Mouse (Mus musculus) limb, embryonic 13.5 days (tissue): ENCODE measurements around the gene Vars. TPM values are rescaled to one million over a fixed set of nuclear protein-coding genes. Genes with fewer than 3 reads are reported as not detected.
A peak's percentile ranks its signal among the peaks of the same experiment; 100 is the strongest.

Source experiments
- ATAC-seq: fragments of 200-750 bp; cut with Nextera tagmentation; 2 replicates; pipeline ENCODE4 v1.8.0; 2017; ENCODE audit warnings: low read depth, moderate number of reproducible peaks, moderate TSS enrichment; ENCODE audit not compliant: low FRiP score
- H3K27ac ChIP-seq: fragments of 300-500 bp; sonication (generic); 2 replicates; pipeline ENCODE4 v1.5.1; 2015; ENCODE audit warnings: inconsistent platforms, mild to moderate bottlenecking, moderate library complexity
- H3K27me3 ChIP-seq: fragments of 300-500 bp; sonication (generic); 2 replicates; pipeline ENCODE4 v1.6.1; 2015; ENCODE audit warnings: mild to moderate bottlenecking, inconsistent platforms
- H3K36me3 ChIP-seq: fragments of 300-500 bp; sonication (generic); 2 replicates; pipeline ENCODE4 v1.6.1; 2015; ENCODE audit warnings: inconsistent platforms, mild to moderate bottlenecking, moderate library complexity
- H3K4me1 ChIP-seq: fragments of 300-500 bp; sonication (generic); 2 replicates; pipeline ENCODE4 v1.6.1; 2015; ENCODE audit warnings: inconsistent platforms
- H3K4me2 ChIP-seq: fragments of 300-500 bp; sonication (generic); replicated peaks from 2 replicates; pipeline ENCODE4 v1.6.1; 2015; ENCODE audit warnings: inconsistent platforms, mild to moderate bottlenecking, moderate library complexity
- H3K4me3 ChIP-seq: fragments of 300-500 bp; sonication (generic); 2 replicates; pipeline ENCODE4 v1.5.1; 2015; ENCODE audit warnings: moderate library complexity, mild to moderate bottlenecking, inconsistent platforms
- H3K9ac ChIP-seq: fragments of 300-500 bp; sonication (generic); 2 replicates; pipeline ENCODE4 v1.6.1; 2015; ENCODE audit warnings: mild to moderate bottlenecking, inconsistent platforms
- H3K9me3 ChIP-seq: fragments of 300-500 bp; sonication (generic); 2 replicates; pipeline ENCODE4 v1.6.1; 2016; ENCODE audit warnings: inconsistent platforms
- WGBS: fragments of 180-500 bp; shearing (Covaris S2); methylation state at CpG from one replicate; pipeline ENCODE4 v1.1.7; 2015; 5-methylcytosine and 5-hydroxymethylcytosine counted together
- polyA plus RNA-seq: library from polyadenylated mRNA; unstranded; fragments of >200 nt; fragmentation: Nextera tagmentation; extraction: Ambion mirVana; gene quantifications from 2 replicates; pipeline ENCODE4 v1.2.1, GENCODE M21; 2015

The Vars gene
- polyA plus RNA-seq, 1 experiment from 2014 or later: 110 TPM

DNA sequence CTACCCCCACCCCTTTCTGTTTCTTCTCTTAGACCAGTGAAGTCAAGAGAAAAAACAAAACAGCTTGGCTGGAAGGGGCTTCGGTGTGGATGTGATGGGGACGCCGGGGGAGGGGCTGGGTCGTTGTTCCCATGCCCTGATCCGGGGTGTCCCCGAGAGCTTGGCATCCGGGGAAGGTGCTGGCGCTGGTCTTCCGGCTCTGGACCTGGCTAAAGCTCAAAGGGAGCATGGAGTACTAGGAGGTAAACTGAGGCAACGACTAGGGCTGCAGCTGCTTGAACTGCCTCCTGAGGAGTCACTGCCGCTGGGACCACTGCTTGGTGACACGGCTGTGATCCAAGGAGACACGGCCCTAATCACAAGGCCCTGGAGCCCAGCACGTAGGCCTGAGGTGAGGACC is 59.3 kb downstream of the Vars start:
- H3K4me3 ChIP-seq: peak overlapping the region; percentile 64
- H3K9me3 ChIP-seq: no peaks in the 10 kb centered on the region
- H3K27ac ChIP-seq: peak overlapping the region; percentile 92; the same call in 1 of the 2 replicates
- H3K4me1 ChIP-seq: peaks cover 36% of the 10 kb centered on the region
- peaks cover 65% of the 10 kb centered on the region for H3K36me3 ChIP-seq
- no peak for ATAC-seq
- 24% methylated on average over 14 of the region's 14 CpGs for WGBS
- H3K4me2 ChIP-seq: peak overlapping the region; percentile 99
- peak overlapping the region; percentile 80 for H3K9ac ChIP-seq
- peaks cover 27% of the 10 kb centered on the region for H3K27me3 ChIP-seq

DNA sequence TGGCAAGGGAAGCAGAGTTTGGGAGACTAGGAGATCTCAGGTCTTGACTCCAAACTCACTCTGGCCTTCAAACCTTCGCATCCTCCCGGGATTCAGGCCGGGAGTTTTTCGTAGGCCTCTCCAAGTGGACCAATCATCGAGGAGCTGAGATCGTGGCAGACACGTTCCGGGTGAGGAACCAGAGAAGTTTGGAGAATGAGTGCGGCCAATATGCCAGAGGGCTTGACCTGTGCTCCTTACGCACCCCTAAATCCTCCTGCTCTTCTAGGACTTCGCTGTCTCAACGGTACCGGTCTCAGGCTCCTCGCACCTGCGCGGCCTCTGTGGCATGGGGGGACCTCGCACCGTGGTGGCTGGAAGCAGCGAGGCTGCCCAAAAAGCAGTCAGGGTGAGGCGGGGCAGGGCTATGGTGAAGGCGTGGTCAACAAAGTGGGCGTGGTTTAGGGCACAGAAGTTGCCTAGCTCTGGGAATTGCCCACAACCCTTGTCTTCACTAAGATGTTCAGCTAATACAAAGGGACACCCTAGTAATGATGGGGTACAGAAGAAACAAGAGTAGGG is 60.0 kb downstream of the Vars start:
- peaks cover 58% of the 10 kb centered on the region for H3K36me3 ChIP-seq

DNA sequence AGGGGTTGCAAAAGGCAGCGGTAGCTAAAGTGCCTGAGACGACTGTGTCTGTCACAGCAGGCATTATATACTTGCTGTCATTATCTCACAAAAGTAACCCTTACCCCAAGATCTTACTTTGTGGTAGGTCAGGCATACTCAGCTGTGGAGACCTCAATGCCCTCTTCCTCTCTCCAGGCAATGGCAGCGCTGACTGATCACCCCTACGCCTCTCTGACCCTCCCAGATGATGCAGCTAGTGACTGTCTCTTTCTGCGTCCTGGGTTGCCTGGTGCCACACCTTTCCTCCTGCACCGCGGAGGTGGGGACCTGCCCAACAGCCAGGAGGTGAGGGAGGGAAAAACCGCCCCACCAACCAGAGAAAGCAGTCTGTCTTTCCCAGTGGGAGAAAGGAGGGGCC is 60.5 kb downstream of the Vars start:
- WGBS: 79% methylated on average over 8 of the region's 8 CpGs
- Histone ChIP-seq H3K27me3 (peaks cover 39% of the 10 kb centered on the region), H3K4me3 (peak overlapping the region; percentile 64; the same call in 1 of the 2 replicates), H3K4me1 (peaks cover 43% of the 10 kb centered on the region), H3K36me3 (peaks cover 53% of the 10 kb centered on the region), H3K27ac (no peak overlapping the region), H3K9me3 (no peaks in the 10 kb centered on the region), H3K4me2 (peak overlapping the region; percentile 99; the same call in 1 of the 2 replicates), H3K9ac (peak overlapping the region; percentile 80; the same call in 1 of the 2 replicates)
- ATAC-seq: no peak

More for the DNA sequence above, 60.0 kb downstream of the Vars start:
- ATAC-seq: no peak
- no peaks in the 10 kb centered on the region for H3K9me3 ChIP-seq
- H3K27me3 ChIP-seq: peaks cover 34% of the 10 kb centered on the region
- H3K4me2 ChIP-seq: peak overlapping the region; percentile 99
- no peak overlapping the region for H3K27ac ChIP-seq
- WGBS: 64% methylated on average over 22 of the region's 22 CpGs
- peak overlapping the region; percentile 80 for H3K9ac ChIP-seq
- H3K4me3 ChIP-seq: peak overlapping the region; percentile 64
- H3K4me1 ChIP-seq: peaks cover 43% of the 10 kb centered on the region

DNA sequence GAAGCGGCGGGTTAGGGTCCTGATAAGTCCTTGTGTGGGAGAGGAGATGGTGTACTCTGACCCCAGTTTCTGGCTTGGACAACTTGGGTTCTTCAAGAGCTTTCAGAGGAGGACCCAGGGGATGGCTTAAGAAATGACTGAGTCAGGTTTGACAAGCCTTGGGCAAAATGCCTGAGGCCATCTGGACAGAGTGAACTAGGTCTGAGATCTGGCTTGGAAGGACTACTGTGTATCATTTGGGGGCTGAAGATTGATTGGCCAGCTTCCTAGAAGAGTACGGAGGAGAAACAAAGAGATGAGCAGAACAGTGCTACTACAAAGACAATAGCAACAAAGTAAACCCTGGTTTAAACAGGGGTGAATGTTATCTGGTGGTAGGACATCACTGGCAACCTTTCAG is 62.7 kb downstream of the Vars start:
- WGBS: 92% methylated on average over 3 of the region's 3 CpGs
- no peaks in the 10 kb centered on the region for H3K9me3 ChIP-seq
- peaks cover 33% of the 10 kb centered on the region for H3K36me3 ChIP-seq
- no peak for ATAC-seq
- H3K4me1 ChIP-seq: peaks cover 40% of the 10 kb centered on the region
- no peak overlapping the region for H3K4me3 ChIP-seq
- H3K27me3 ChIP-seq: peaks cover 61% of the 10 kb centered on the region
- no peak overlapping the region for H3K4me2 ChIP-seq
- no peak overlapping the region for H3K9ac ChIP-seq
- H3K27ac ChIP-seq: no peak overlapping the region

DNA sequence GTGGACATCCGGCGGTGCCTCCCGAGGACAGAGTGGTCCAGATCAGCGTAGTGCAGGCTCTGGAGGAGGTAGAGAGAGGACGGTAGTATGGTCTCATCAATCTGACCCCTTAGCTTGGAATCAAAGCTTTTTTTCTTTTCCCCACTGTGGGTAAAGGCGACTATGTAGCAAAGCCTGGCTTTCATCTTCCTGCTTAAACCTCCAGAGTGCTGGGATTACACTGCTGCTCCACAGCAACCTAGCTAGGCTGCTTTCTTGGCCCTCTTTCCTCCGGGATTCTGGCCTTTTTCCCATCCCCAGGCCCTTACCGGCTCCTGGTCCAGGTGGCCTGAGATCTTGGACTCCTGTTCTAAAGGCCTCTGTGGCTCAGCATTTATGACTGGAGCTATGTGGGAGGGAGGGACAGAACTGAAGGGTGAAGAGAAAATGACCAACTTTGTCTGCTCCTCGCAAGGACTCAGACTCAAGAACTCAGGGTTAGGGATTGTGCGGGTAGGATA is 63.6 kb downstream of the Vars start:
- Histone ChIP-seq H3K27ac (no peak overlapping the region), H3K9ac (peak overlapping the region; percentile 46; the same call in 1 of the 2 replicates), H3K4me2 (peak overlapping the region; percentile 67), H3K9me3 (no peaks in the 10 kb centered on the region), H3K4me3 (peak overlapping the region; percentile 40), H3K27me3 (peaks cover 68% of the 10 kb centered on the region), H3K4me1 (peaks cover 37% of the 10 kb centered on the region), H3K36me3 (peaks cover 33% of the 10 kb centered on the region)
- WGBS: 26% methylated on average over 10 of the region's 10 CpGs
- ATAC-seq: no peak

DNA sequence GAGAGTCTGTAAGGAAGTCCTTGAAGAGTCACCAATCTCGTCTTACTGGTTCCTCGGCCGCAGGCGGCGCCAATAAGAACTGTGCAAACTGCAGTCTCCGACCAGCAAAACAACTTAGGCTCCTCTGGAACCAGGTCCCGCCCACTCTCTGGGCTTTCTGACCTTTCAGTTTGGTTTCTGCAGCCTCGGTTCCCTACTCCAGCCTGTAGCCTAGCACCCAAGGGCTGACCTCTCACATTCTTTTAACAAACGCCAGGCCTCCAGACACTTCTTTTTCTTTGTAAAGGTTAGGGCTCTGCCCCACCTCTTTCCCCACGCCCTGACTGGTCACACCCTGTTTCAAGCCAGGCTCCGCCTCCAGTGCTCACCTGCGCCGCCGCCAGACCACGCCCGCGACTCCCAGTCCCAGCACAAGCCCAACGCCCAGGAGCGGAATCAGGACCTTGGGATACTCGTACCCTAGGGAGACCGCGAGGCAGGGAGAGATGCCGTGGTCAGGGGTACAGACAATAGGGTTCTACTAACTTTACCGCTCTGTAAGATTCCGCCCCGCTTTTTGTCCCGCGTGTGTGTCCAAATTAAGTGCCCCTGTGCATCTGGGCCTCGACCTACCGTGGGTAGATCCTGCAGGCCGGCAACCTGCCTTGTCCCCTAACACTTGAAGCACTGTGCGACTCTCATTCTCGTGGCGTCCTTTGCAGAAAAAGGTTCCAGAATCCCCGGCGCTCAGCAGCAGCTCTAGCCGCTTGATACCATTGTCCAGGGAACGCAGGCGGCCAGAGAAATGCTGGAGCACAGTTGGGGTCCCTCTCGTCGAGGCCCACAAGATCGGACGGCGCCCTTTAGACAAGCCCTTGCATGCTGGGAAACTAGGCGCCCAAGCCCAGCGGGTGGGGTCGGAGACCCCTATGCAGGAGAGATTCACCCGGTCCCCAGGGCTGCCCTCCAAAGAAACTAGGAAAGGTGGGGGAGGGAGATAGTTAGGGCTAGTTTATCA is 64.5 kb downstream of the Vars start, which contains the start of gene Ly6g6c:
TSS of gene Ly6g6c (plus strand) at position 438 of the 997 bp plus-strand sequence.
- WGBS: 2% methylated on average over 48 of the region's 48 CpGs
- Histone ChIP-seq H3K27ac (no peak within 1 kb of the TSS), H3K4me1 (peaks cover 34% of the 10 kb centered on the region), H3K27me3 (peaks cover 68% of the 10 kb centered on the region), H3K4me3 (peak within 1 kb of the TSS; percentile 40), H3K36me3 (peaks cover 33% of the 10 kb centered on the region), H3K4me2 (peak within 1 kb of the TSS; percentile 67), H3K9me3 (no peaks in the 10 kb centered on the region), H3K9ac (peak within 1 kb of the TSS; percentile 55)
- ATAC-seq: peak; percentile 62

Other genes with a start within 250 kb of the Vars start
- 0.18 TPM in 1 of 2 replicates, not detected in the other for gene Cyp21a1, start 196.4 kb upstream of the Vars start, polyA plus RNA-seq
- gene Stk19, start 164.0 kb upstream of the Vars start, polyA plus RNA-seq: 28.2 and 28.7 TPM in 2 replicates
- gene Dxo, start 164.0 kb upstream of the Vars start, polyA plus RNA-seq: 62.8 and 74.3 TPM in 2 replicates
- gene Skiv2l, start 150.8 kb upstream of the Vars start, polyA plus RNA-seq: 54.0 and 55.2 TPM in 2 replicates
- gene Nelfe, start 150.6 kb upstream of the Vars start, polyA plus RNA-seq: 114 and 126 TPM in 2 replicates
- gene Cfb, start 138.5 kb upstream of the Vars start, polyA plus RNA-seq: 1.9 and 2.0 TPM in 2 replicates
- gene Zbtb12, start 121.5 kb upstream of the Vars start, polyA plus RNA-seq: 5.4 TPM in 2 replicates
- gene Gm20547, start 118.9 kb upstream of the Vars start, polyA plus RNA-seq: not detected in 2 replicates
- 1.6 and 2.4 TPM in 2 replicates for gene C2, start 102.7 kb upstream of the Vars start, polyA plus RNA-seq
- gene Ehmt2, start 102.5 kb upstream of the Vars start, polyA plus RNA-seq: 97.0 and 103 TPM in 2 replicates
- 0.14 TPM in 1 of 2 replicates, not detected in the other for gene Slc44a4, start 86.5 kb upstream of the Vars start, polyA plus RNA-seq
- 20.0 and 21.0 TPM in 2 replicates for gene Neu1, start 69.7 kb upstream of the Vars start, polyA plus RNA-seq
- 0.32 and 0.43 TPM in 2 replicates for gene Hspa1b, start 41.7 kb upstream of the Vars start, polyA plus RNA-seq
- not detected in 2 replicates for gene Gm20481, start 31.1 kb upstream of the Vars start, polyA plus RNA-seq
- gene Hspa1a, start 28.8 kb upstream of the Vars start, polyA plus RNA-seq: 3.7 and 4.4 TPM in 2 replicates
- gene Hspa1l, start 28.3 kb upstream of the Vars start, polyA plus RNA-seq: 0.49 and 0.81 TPM in 2 replicates
- 196 and 200 TPM in 2 replicates for gene Lsm2, start 19.1 kb upstream of the Vars start, polyA plus RNA-seq
- 0.17 TPM in 2 replicates for gene Vwa7, start 15.6 kb downstream of the Vars start, polyA plus RNA-seq
- 7.2 and 8.2 TPM in 2 replicates for gene Sapcd1, start 27.0 kb downstream of the Vars start, polyA plus RNA-seq
- gene Msh5, start 45.8 kb downstream of the Vars start, polyA plus RNA-seq: 2.6 and 4.6 TPM in 2 replicates
- gene Clic1, start 49.0 kb downstream of the Vars start, polyA plus RNA-seq: 247 and 266 TPM in 2 replicates
- gene Ddah2, start 58.0 kb downstream of the Vars start, polyA plus RNA-seq: 423 and 428 TPM in 2 replicates
- gene Ly6g6c, start 64.4 kb downstream of the Vars start, polyA plus RNA-seq: 0.15 TPM in 1 of 2 replicates, not detected in the other
- 0.29 and 0.71 TPM in 2 replicates for gene Mpig6b, start 65.2 kb downstream of the Vars start, polyA plus RNA-seq
- 2.0 and 3.4 TPM in 2 replicates for gene Ly6g6e, start 75.9 kb downstream of the Vars start, polyA plus RNA-seq
- 0.57 and 0.65 TPM in 2 replicates for gene Ly6g6d, start 77.1 kb downstream of the Vars start, polyA plus RNA-seq
- gene Ly6g6f, start 84.6 kb downstream of the Vars start, polyA plus RNA-seq: 0.17 and 0.28 TPM in 2 replicates
- gene Abhd16a, start 88.3 kb downstream of the Vars start, polyA plus RNA-seq: 93.1 and 94.9 TPM in 2 replicates
- gene Ly6g5c, start 107.3 kb downstream of the Vars start, polyA plus RNA-seq: not detected in 2 replicates
- gene Ly6g5b, start 114.4 kb downstream of the Vars start, polyA plus RNA-seq: 0.91 and 1.1 TPM in 2 replicates
- 21.3 and 21.9 TPM in 2 replicates for gene Gpank1, start 120.5 kb downstream of the Vars start, polyA plus RNA-seq
- gene Csnk2b, start 121.1 kb downstream of the Vars start, polyA plus RNA-seq: 279 and 284 TPM in 2 replicates
- gene D17H6S53E, start 125.4 kb downstream of the Vars start, polyA plus RNA-seq: 11.7 and 13.4 TPM in 2 replicates
- gene Apom, start 131.1 kb downstream of the Vars start, polyA plus RNA-seq: 3.2 TPM in 1 of 2 replicates, not detected in the other
- 66.7 and 67.2 TPM in 2 replicates for gene Bag6, start 134.2 kb downstream of the Vars start, polyA plus RNA-seq
- 217 and 227 TPM in 2 replicates for gene Prrc2a, start 163.9 kb downstream of the Vars start, polyA plus RNA-seq
- 9.0 and 10.2 TPM in 2 replicates for gene Aif1, start 175.1 kb downstream of the Vars start, polyA plus RNA-seq
- gene Lst1, start 187.5 kb downstream of the Vars start, polyA plus RNA-seq: 10.1 and 12.1 TPM in 2 replicates
- 0.99 and 1.3 TPM in 2 replicates for gene Ltb, start 193.5 kb downstream of the Vars start, polyA plus RNA-seq
- gene Tnf, start 201.0 kb downstream of the Vars start, polyA plus RNA-seq: 0.27 and 0.36 TPM in 2 replicates
- not detected in 2 replicates for gene Lta, start 204.4 kb downstream of the Vars start, polyA plus RNA-seq
- 0.40 and 0.60 TPM in 2 replicates for gene Gm16181, start 219.8 kb downstream of the Vars start, polyA plus RNA-seq
- gene Atp6v1g2, start 232.7 kb downstream of the Vars start, polyA plus RNA-seq: 4.2 and 5.3 TPM in 2 replicates
- gene Nfkbil1, start 234.8 kb downstream of the Vars start, polyA plus RNA-seq: 11.3 and 12.2 TPM in 2 replicates
- gene Ddx39b, start 240.8 kb downstream of the Vars start, polyA plus RNA-seq: 552 and 562 TPM in 2 replicates